Mouse (Mus musculus): ENCODE results near the gene Dlx1.
A peak's percentile ranks its signal among the peaks of the same experiment; 100 is the strongest.

DNA sequence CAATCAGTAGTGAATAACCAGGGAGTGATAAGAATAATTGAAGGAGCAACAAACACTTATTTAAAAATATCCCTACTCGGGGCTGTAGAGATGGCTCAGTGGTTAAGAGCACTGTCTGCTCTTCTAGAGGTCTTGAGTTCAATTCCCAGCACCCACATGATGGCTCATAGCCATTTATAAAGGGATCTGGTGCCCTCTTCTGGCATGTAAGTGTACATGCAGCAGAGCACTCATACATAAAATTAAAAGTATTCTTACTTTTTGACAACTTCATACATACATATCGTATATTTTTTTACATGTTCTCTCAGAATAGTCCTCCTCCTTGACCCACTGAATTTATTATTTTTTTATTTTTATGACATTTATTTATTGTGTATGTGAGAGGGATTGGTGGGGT lies 49.1 kb downstream of the Dlx1 start:
- TF ChIP-seq CTCF (IDR thresholded peaks at IDR 0.05; ENCODE audit: low read depth) (0 out of 2 replicates have a peak, but pooled peaks have one; percentile 10), EP300 (optimal IDR thresholded peaks at IDR 0.05) (no peak)

All from stomach, postnatal 0 days (tissue).